Mouse (Mus musculus): ENCODE results near the gene Shld2.

GRCm38 (mm10) chr14:34209942-34210341, 100.4 kb downstream of the Shld2 start:
- TF ChIP-seq CTCF (IDR thresholded peaks at IDR 0.05; ENCODE audit: insufficient read depth, low read depth, low read length) (no peak), POLR2A (IDR thresholded peaks at IDR 0.05; ENCODE audit: insufficient read depth, low read depth, low read length) (no peak)
